Mouse (Mus musculus): ENCODE results near the gene Tmed5. TPM values are rescaled to one million over a fixed set of nuclear protein-coding genes. Genes with fewer than 3 reads are reported as not detected.

Tmed5 gene
- polyA plus RNA-seq, 1 experiment = 34.3 TPM

- Histone ChIP-seq H3K27ac (ENCODE audit: insufficient read depth, low read length) (0 out of 2 replicates have a peak overlapping the region, but pooled peaks have one; percentile 4), H3K9ac (ENCODE audit: low read depth, poor library complexity, severe bottlenecking) (no peak overlapping the region), H3K9me3 (replicated peaks; ENCODE audit: control insufficient read depth, insufficient read depth, low read length, poor library complexity, severe bottlenecking) (no peaks in the 10 kb centered on the region), H3K4me1 (ENCODE audit: control insufficient read depth, insufficient read depth, low read length) (no peaks in the 10 kb centered on the region), H3K27me3 (ENCODE audit: control insufficient read depth, insufficient read depth, low read length, poor library complexity, severe bottlenecking) (no peaks in the 10 kb centered on the region), H3K4me3 (ENCODE audit: low read depth, low read length) (no peak overlapping the region), H3K36me3 (ENCODE audit: control insufficient read depth, insufficient read depth, low read length, poor library complexity, severe bottlenecking) (peaks cover 74% of the 10 kb centered on the region)
- TF ChIP-seq POLR2A (IDR thresholded peaks at IDR 0.05; ENCODE audit: insufficient read depth, low read length) (no peak), EP300 (IDR thresholded peaks at IDR 0.05; ENCODE audit: insufficient read depth, low read depth, low read length) (no peak), CTCF (IDR thresholded peaks at IDR 0.05; ENCODE audit: low read depth, low read length) (peak; percentile 34)
These were observed 47.0 kb downstream of the Tmed5 start for GRCm38 (mm10) chr5:108085440-108085839.

DNA sequence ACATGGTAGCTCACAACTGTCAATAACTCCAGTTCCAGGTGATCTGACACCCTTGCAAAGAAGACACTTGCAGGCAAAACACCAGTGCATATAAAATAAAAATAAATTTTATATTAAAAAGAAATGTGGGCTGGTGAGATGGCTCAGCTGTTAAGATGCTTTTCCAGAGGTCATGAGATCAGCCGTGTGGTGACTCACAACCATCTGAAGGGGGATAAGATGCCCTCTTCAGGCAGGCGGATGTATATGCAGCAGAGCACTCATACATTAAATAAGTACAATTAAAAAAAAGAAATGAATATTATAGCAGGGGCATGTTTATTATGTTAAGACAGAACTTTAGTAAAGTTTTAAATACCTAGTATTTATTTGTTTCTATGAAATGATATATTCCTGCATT, 50.0 kb downstream of the Tmed5 start:
- peaks cover 67% of the 10 kb centered on the region for H3K36me3 ChIP-seq (ENCODE audit: control insufficient read depth, insufficient read depth, low read length, poor library complexity, severe bottlenecking)
- no peaks in the 10 kb centered on the region for H3K4me1 ChIP-seq (ENCODE audit: control insufficient read depth, insufficient read depth, low read length)
- no peaks in the 10 kb centered on the region for H3K27me3 ChIP-seq (ENCODE audit: control insufficient read depth, insufficient read depth, low read length, poor library complexity, severe bottlenecking)
- no peak overlapping the region for H3K9ac ChIP-seq (ENCODE audit: low read depth, poor library complexity, severe bottlenecking)
- 0 out of 2 replicates have a peak, but pooled peaks cover 3% of the 10 kb centered on the region for H3K9me3 ChIP-seq (replicated peaks; ENCODE audit: control insufficient read depth, insufficient read depth, low read length, poor library complexity, severe bottlenecking)
- no peak overlapping the region for H3K27ac ChIP-seq (ENCODE audit: insufficient read depth, low read length)
- H3K4me3 ChIP-seq (ENCODE audit: low read depth, low read length) = no peak overlapping the region
- TF ChIP-seq POLR2A (IDR thresholded peaks at IDR 0.05; ENCODE audit: insufficient read depth, low read length) (no peak), CTCF (IDR thresholded peaks at IDR 0.05; ENCODE audit: low read depth, low read length) (no peak), EP300 (IDR thresholded peaks at IDR 0.05; ENCODE audit: insufficient read depth, low read depth, low read length) (no peak)

GRCm38 (mm10) chr5:108079603-108080002, 52.8 kb downstream of the Tmed5 start:
- Histone ChIP-seq H3K27ac (ENCODE audit: insufficient read depth, low read length) (peak overlapping the region; percentile 92), H3K9ac (ENCODE audit: low read depth, poor library complexity, severe bottlenecking) (0 out of 2 replicates have a peak overlapping the region, but pooled peaks have one; percentile 35), H3K4me1 (ENCODE audit: control insufficient read depth, insufficient read depth, low read length) (peaks cover 1% of the 10 kb centered on the region), H3K4me3 (ENCODE audit: low read depth, low read length) (no peak overlapping the region), H3K27me3 (ENCODE audit: control insufficient read depth, insufficient read depth, low read length, poor library complexity, severe bottlenecking) (no peaks in the 10 kb centered on the region), H3K9me3 (replicated peaks; ENCODE audit: control insufficient read depth, insufficient read depth, low read length, poor library complexity, severe bottlenecking) (0 out of 2 replicates have a peak, but pooled peaks cover 3% of the 10 kb centered on the region), H3K36me3 (ENCODE audit: control insufficient read depth, insufficient read depth, low read length, poor library complexity, severe bottlenecking) (peaks cover 56% of the 10 kb centered on the region)
- TF ChIP-seq CTCF (IDR thresholded peaks at IDR 0.05; ENCODE audit: low read depth, low read length) (no peak), POLR2A (IDR thresholded peaks at IDR 0.05; ENCODE audit: insufficient read depth, low read length) (no peak), EP300 (IDR thresholded peaks at IDR 0.05; ENCODE audit: insufficient read depth, low read depth, low read length) (no peak)

GRCm38 (mm10) chr5:108076833-108077540, 55.4 kb downstream of the Tmed5 start:
- Histone ChIP-seq H3K36me3 (ENCODE audit: control insufficient read depth, insufficient read depth, low read length, poor library complexity, severe bottlenecking) (peaks cover 57% of the 10 kb centered on the region), H3K27ac (ENCODE audit: insufficient read depth, low read length) (peak overlapping the region; percentile 100)

DNA sequence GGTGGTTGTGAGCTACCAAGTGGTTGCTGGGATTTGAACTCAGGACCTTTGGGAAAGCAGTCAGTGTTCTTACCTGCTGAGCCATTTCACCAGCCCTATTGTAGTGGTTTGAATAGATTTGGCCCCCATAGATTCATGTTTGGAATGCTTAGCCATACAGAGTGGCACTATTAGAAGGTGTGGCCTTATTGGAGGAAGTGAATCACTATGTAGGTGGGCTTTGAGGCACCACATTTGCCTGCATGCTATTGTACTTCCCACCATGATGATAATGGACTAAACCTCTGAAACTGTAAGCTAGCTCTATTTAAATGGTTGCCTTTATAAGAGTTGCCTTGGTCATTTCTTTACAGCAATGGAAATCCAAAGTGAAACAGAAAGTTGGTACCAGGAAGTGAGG, 56.2 kb downstream of the Tmed5 start:
- Histone ChIP-seq H3K36me3 (ENCODE audit: control insufficient read depth, insufficient read depth, low read length, poor library complexity, severe bottlenecking) (peaks cover 55% of the 10 kb centered on the region), H3K9ac (ENCODE audit: low read depth, poor library complexity, severe bottlenecking) (peak overlapping the region; percentile 52), H3K27me3 (ENCODE audit: control insufficient read depth, insufficient read depth, low read length, poor library complexity, severe bottlenecking) (no peaks in the 10 kb centered on the region), H3K9me3 (replicated peaks; ENCODE audit: control insufficient read depth, insufficient read depth, low read length, poor library complexity, severe bottlenecking) (0 out of 2 replicates have a peak, but pooled peaks cover 3% of the 10 kb centered on the region), H3K4me1 (ENCODE audit: control insufficient read depth, insufficient read depth, low read length) (peaks cover 3% of the 10 kb centered on the region), H3K27ac (ENCODE audit: insufficient read depth, low read length) (peak overlapping the region; percentile 100), H3K4me3 (ENCODE audit: low read depth, low read length) (no peak overlapping the region)
- TF ChIP-seq POLR2A (IDR thresholded peaks at IDR 0.05; ENCODE audit: insufficient read depth, low read length) = no peak
- TF ChIP-seq CTCF (IDR thresholded peaks at IDR 0.05; ENCODE audit: low read depth, low read length) = no peak
- no peak for TF ChIP-seq EP300 (IDR thresholded peaks at IDR 0.05; ENCODE audit: insufficient read depth, low read depth, low read length)

More at GRCm38 (mm10) chr5:108076833-108077540, 55.4 kb downstream of the Tmed5 start:
- 0 out of 2 replicates have a peak overlapping the region, but pooled peaks have one; percentile 38 for H3K4me3 ChIP-seq (ENCODE audit: low read depth, low read length)
- peaks cover 3% of the 10 kb centered on the region for H3K4me1 ChIP-seq (ENCODE audit: control insufficient read depth, insufficient read depth, low read length)
- H3K9me3 ChIP-seq (replicated peaks; ENCODE audit: control insufficient read depth, insufficient read depth, low read length, poor library complexity, severe bottlenecking) = 0 out of 2 replicates have a peak, but pooled peaks cover 3% of the 10 kb centered on the region
- peak overlapping the region; percentile 61 for H3K9ac ChIP-seq (ENCODE audit: low read depth, poor library complexity, severe bottlenecking)
- no peaks in the 10 kb centered on the region for H3K27me3 ChIP-seq (ENCODE audit: control insufficient read depth, insufficient read depth, low read length, poor library complexity, severe bottlenecking)
- no peak for TF ChIP-seq POLR2A (IDR thresholded peaks at IDR 0.05; ENCODE audit: insufficient read depth, low read length)

DNA sequence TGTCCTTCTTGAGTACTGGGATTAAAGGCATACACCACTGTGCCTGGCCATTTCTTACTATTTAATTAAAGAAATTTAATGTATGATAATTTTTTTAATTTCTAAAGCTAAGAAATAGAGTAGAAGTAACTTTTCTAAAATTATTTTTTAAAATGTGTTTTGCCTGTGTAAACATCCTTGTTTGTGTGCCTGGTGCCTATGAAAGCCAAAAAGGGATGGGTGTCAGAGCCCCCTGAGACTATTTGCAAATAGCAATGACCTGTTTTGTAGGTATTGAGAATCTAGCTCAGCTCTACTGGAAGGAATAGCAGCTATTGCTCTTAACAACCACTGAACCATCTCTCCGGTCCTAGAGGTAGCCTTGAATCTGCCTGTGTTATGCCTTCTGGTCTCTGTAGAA, 60.1 kb downstream of the Tmed5 start:
- Histone ChIP-seq H3K36me3 (ENCODE audit: control insufficient read depth, insufficient read depth, low read length, poor library complexity, severe bottlenecking) (peaks cover 68% of the 10 kb centered on the region), H3K9me3 (replicated peaks; ENCODE audit: control insufficient read depth, insufficient read depth, low read length, poor library complexity, severe bottlenecking) (no peaks in the 10 kb centered on the region), H3K9ac (ENCODE audit: low read depth, poor library complexity, severe bottlenecking) (0 out of 2 replicates have a peak overlapping the region, but pooled peaks have one; percentile 75), H3K4me1 (ENCODE audit: control insufficient read depth, insufficient read depth, low read length) (peaks cover 3% of the 10 kb centered on the region), H3K27ac (ENCODE audit: insufficient read depth, low read length) (no peak overlapping the region; the same call in 1 of the 2 replicates), H3K27me3 (ENCODE audit: control insufficient read depth, insufficient read depth, low read length, poor library complexity, severe bottlenecking) (no peaks in the 10 kb centered on the region), H3K4me3 (ENCODE audit: low read depth, low read length) (no peak overlapping the region; the same call in 1 of the 2 replicates)
- TF ChIP-seq POLR2A (IDR thresholded peaks at IDR 0.05; ENCODE audit: insufficient read depth, low read length) = no peak
- no peak for TF ChIP-seq EP300 (IDR thresholded peaks at IDR 0.05; ENCODE audit: insufficient read depth, low read depth, low read length)
- TF ChIP-seq CTCF (IDR thresholded peaks at IDR 0.05; ENCODE audit: low read depth, low read length) = no peak
